Mouse (Mus musculus): Measurements from ENCODE around the gene Exoc6b. TPM values are rescaled to one million over a fixed set of nuclear protein-coding genes. Genes with fewer than 3 reads are reported as not detected.
A peak's percentile ranks its signal among the peaks of the same experiment; 100 is the strongest.

Gene Exoc6b
- polyA plus RNA-seq, 1 experiment from 2014 or later = 43.7 TPM

DNA sequence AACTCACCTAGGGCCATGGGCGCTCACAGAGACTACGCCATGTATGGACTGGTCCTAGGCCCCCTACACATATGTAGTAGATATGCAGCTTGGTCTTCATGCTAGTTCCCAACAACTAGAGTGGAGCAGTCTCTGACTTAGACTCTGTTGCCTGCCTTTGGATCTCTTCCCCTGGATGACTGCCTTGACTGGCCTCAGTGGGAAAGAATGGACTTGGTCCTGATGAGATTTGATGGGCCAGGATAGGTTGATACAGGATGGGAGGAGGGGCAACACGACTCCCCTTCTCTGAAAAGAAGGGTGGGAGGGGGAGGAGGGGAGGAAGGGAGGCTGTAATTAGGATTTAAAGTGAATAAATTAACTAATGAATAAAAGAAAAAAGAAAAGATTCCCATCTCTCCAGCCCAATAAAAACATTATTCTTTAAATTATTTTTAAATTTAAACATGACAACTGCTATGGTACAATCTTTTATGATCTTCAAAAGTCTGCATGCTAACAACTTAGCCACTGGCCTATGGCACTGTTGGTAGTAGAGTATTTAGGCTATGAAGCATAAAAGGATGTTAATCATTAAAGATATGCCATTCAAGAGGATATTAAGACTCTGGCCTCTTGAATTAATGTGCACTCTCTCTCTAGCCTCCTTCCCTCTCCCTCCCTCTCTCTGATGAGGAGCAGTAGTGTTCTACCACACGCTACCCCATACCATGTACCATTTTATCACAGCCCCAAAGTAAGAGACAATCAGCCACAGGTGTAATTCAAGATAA is 170.1 kb downstream of the Exoc6b start:
- Histone ChIP-seq H3K36me3 (replicated peaks) (no peaks in the 10 kb centered on the region), H3K4me1 (no peaks in the 10 kb centered on the region), H3K9ac (no peak overlapping the region), H3K4me3 (replicated peaks) (no peak overlapping the region), H3K27ac (no peak overlapping the region), H3K27me3 (no peaks in the 10 kb centered on the region), H3K9me3 (no peaks in the 10 kb centered on the region), H3K4me2 (no peak overlapping the region)
- no peak for ATAC-seq (ENCODE audit: low FRiP score)
- 80% methylated on average over 4 of the region's 4 CpGs for WGBS

DNA sequence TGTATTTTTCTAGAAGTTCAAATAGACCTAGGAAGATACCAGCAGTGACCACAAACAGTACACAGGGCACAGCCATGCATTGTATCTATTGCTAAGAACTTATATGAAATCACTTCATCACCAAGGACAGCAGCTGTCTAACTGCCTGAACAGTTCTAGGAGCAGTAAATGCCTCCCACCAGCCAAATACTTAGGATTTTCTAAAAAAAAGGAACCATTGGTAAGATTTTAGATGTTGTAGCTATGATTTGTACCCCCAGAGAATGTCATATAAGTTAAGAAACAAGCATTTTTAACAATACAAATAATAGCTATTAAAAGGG is 175.6 kb downstream of the Exoc6b start:
- no peak for ATAC-seq (ENCODE audit: low FRiP score)

DNA sequence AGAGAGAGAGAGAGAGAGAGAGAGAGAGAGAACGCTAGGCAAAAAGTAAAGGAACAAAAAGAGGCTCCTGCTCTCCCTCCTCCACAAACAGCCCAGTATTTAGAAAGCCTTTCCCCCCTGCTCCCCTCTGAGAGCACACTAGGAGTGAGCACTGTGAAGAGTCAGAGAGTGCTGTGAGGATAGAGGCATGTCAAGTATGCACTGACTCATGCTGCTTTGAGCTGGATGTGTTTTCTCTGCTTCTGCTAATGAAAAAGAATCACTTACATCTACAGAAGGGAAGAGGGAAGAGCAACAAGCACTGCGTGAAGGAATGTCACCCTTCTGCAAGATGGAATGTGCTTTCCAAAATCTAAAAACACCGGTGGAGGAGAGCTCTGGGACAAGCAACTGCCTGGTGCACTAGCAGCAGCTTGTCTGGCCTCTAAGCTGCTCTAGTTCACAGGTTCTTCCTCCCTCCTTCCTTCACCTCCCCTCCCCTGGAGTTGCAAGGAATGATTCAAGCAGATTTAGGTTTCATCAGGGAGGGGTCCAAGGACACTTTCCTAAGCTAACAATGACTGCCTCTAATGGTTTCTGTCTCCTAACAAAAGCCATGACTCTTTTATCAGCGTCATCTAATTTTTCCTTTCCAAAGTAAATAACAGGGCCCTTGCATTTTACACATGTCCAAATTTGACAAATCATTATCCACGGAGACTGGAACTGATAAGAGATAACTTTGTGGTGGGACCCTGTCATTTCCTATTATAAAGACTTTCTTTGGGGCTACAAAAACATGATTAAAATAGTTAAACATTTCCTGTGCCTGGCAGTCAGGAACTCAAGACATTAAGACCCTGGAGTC is 176.2 kb downstream of the Exoc6b start:
- peaks cover 3% of the 10 kb centered on the region; the same call in 1 of the 2 replicates for H3K4me1 ChIP-seq
- WGBS = 35% methylated on average over 5 of the region's 5 CpGs
- no peak overlapping the region for H3K27ac ChIP-seq
- H3K9ac ChIP-seq = no peak overlapping the region
- no peak overlapping the region for H3K4me2 ChIP-seq
- no peak for ATAC-seq (ENCODE audit: low FRiP score)
- H3K27me3 ChIP-seq = no peaks in the 10 kb centered on the region
- H3K4me3 ChIP-seq (replicated peaks) = no peak overlapping the region
- no peaks in the 10 kb centered on the region for H3K9me3 ChIP-seq
- H3K36me3 ChIP-seq (replicated peaks) = no peaks in the 10 kb centered on the region

More for the DNA sequence above, 175.6 kb downstream of the Exoc6b start:
- no peak overlapping the region for H3K4me2 ChIP-seq
- no peak overlapping the region for H3K9ac ChIP-seq
- H3K4me1 ChIP-seq = peaks cover 3% of the 10 kb centered on the region; the same call in 1 of the 2 replicates
- no peaks in the 10 kb centered on the region for H3K9me3 ChIP-seq
- no peak overlapping the region for H3K27ac ChIP-seq
- H3K4me3 ChIP-seq (replicated peaks) = no peak overlapping the region
- no peaks in the 10 kb centered on the region for H3K27me3 ChIP-seq
- H3K36me3 ChIP-seq (replicated peaks) = no peaks in the 10 kb centered on the region

DNA sequence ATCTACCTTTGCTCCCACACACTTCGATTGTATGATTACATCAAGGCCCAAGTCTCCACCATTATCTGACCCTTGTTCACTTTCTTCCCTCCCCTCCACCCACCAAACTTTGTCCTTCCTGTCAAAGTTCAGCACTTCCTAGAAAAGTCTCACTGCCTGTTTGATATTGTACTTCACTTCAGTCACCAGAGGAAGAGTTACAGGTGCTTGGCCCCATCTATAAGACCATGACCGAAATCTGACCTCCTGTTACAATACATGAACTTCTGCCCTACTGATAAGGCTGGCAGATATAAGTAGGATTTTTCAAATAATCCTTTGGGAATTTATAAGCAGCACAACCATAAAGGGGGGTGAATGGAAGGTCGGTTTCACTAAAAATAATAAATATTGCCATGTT is 182.8 kb downstream of the Exoc6b start:
- Histone ChIP-seq H3K27ac (no peak overlapping the region), H3K9ac (no peak overlapping the region), H3K9me3 (no peaks in the 10 kb centered on the region), H3K36me3 (replicated peaks) (no peaks in the 10 kb centered on the region), H3K27me3 (no peaks in the 10 kb centered on the region), H3K4me2 (no peak overlapping the region), H3K4me3 (replicated peaks) (no peak overlapping the region), H3K4me1 (no peaks in the 10 kb centered on the region; the same call in 1 of the 2 replicates)
- 91% methylated on average over 3 of the region's 3 CpGs for WGBS
- ATAC-seq (ENCODE audit: low FRiP score) = no peak

DNA sequence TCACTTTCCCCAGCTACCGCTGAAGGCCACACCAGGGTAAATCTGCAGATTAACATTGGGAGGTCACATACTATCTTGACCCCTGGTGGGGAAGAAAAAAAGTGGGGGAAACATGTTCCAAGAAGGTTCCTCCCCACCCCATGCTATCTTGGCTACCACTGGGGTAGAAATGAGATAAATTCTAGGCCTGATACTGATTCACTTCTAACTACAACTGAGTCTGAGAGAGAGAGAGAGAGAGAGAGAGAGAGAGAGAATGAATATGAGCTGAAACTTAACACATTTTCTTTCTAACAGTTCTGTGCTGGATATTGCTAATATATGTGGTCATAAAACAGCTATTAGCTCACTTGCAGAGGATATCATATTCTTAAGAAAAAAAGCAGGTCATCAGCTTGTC is 184.2 kb downstream of the Exoc6b start:
- no peak for ATAC-seq (ENCODE audit: low FRiP score)
- WGBS = 92% methylated on average over 1 of the region's 1 CpGs
- H3K36me3 ChIP-seq (replicated peaks) = no peaks in the 10 kb centered on the region
- H3K4me2 ChIP-seq = no peak overlapping the region
- H3K4me1 ChIP-seq = no peaks in the 10 kb centered on the region; the same call in 1 of the 2 replicates
- H3K9ac ChIP-seq = no peak overlapping the region
- no peak overlapping the region for H3K4me3 ChIP-seq (replicated peaks)
- H3K9me3 ChIP-seq = no peaks in the 10 kb centered on the region
- H3K27ac ChIP-seq = no peak overlapping the region
- no peaks in the 10 kb centered on the region for H3K27me3 ChIP-seq

DNA sequence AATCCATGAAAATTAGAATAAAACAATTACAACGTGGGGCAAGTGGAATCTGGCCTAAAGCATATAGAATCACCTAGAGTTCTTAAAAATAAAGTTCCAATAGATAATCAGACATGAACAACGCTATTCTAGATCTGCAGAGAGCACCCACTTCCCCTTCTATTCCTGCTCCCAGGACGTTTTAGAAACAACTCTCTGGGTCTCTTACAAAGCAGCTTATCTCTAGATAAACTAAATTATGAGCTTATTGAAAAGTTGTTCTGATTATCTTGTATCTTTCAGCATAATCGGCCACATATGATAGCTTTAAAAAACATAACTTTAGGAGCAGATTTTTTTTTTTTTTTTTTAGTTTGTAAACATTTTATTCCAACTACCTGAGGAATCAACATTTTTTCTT is 185.6 kb downstream of the Exoc6b start:
- Histone ChIP-seq H3K27me3 (no peaks in the 10 kb centered on the region), H3K36me3 (replicated peaks) (no peaks in the 10 kb centered on the region), H3K4me3 (replicated peaks) (no peak overlapping the region), H3K9ac (no peak overlapping the region), H3K9me3 (no peaks in the 10 kb centered on the region), H3K27ac (no peak overlapping the region), H3K4me1 (no peaks in the 10 kb centered on the region; the same call in 1 of the 2 replicates), H3K4me2 (no peak overlapping the region)
- 80% methylated on average over 4 of the region's 4 CpGs for WGBS
- no peak for ATAC-seq (ENCODE audit: low FRiP score)

DNA sequence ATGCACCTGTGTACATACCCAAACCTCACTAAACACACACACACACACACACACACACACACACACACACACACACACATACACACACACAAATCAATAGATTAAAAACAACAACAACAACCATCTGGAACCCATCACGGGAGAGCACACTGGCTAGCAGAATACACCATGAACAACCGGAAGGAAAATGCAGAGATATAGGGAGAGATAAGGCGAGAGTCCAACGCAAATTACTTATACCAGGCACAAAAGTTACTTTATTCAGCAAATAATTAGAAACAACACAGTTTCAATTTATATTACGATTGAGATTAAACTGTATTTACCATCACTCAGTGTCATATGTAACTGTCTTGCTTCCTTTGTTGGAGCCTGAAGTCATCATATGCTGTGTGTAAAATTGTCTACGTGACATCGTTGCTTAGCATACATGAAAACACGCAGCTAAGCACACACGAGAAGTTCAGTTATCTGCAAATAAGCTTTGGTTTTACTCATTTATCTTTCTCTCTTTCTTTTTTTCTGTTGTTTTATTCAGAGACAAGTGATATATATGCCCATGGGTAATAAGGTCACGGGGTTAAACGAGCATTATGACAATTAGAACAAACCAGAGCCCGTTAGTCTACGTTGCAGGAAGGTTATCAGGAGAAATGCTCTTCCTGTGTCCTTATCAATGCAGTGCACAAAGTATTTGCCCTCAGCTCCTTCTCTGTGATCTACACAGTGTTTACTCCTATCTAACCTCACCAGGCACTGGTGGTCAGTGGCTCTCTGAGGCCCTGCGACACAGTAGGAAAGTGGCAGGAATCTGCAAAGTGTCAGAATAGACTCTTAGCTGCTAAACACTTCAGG is 186.4 kb downstream of the Exoc6b start:
- Histone ChIP-seq H3K4me3 (replicated peaks) (no peak overlapping the region), H3K4me2 (no peak overlapping the region), H3K4me1 (no peaks in the 10 kb centered on the region; the same call in 1 of the 2 replicates), H3K27ac (no peak overlapping the region), H3K9ac (no peak overlapping the region), H3K36me3 (replicated peaks) (no peaks in the 10 kb centered on the region), H3K9me3 (no peaks in the 10 kb centered on the region), H3K27me3 (no peaks in the 10 kb centered on the region)
- WGBS = 81% methylated on average over 14 of the region's 14 CpGs
- ATAC-seq (ENCODE audit: low FRiP score) = 0 out of 2 replicates have a peak, but pooled peaks have one; percentile 27

DNA sequence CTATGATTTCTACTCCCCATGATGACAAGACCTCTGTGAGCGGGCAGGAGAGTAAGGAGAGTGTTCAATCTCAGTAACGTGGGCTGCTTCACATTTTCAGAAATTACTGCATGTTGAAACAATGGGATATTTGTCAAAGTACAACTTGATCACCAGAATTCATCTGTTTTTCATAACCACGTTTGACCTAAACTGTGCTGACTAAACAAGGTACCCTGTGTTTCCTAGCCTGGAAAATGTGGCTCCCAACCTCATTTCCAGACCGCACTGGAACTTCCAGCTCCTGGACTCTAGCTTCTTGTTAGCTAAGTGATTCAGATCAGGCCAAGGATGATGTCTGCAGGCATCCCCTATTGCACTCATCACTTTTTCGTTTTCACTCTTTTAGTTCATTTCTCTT is 193.4 kb downstream of the Exoc6b start:
- H3K4me1 ChIP-seq = no peaks in the 10 kb centered on the region
- no peak for ATAC-seq (ENCODE audit: low FRiP score)
- WGBS = 79% methylated on average over 5 of the region's 5 CpGs
- no peak overlapping the region for H3K9ac ChIP-seq
- H3K27ac ChIP-seq = no peak overlapping the region
- no peaks in the 10 kb centered on the region for H3K9me3 ChIP-seq
- no peak overlapping the region for H3K4me2 ChIP-seq
- H3K36me3 ChIP-seq (replicated peaks) = no peaks in the 10 kb centered on the region
- H3K27me3 ChIP-seq = no peaks in the 10 kb centered on the region
- no peak overlapping the region for H3K4me3 ChIP-seq (replicated peaks)

DNA sequence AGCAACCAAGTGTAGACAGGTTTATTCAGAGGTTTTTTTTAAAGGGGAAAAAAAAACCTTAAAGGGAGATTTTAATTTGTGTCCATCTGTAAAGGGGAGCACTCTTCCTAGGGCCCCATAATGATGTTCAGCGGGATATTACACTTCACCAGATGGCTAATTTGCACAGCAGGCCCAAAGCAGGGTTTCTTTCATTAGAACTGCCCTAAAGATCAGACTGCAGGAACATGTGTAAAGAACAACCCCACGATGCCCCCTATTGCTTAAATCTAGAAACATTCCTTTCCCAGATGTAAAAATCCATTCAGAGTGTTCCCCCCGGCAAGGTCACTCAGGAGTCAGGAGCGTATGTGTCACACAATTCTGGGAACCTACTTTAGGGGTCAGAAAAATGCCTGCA is 202.2 kb downstream of the Exoc6b start:
- H3K36me3 ChIP-seq (replicated peaks) = no peaks in the 10 kb centered on the region
- H3K9ac ChIP-seq = no peak overlapping the region
- no peak overlapping the region for H3K4me3 ChIP-seq (replicated peaks)
- no peak overlapping the region for H3K4me2 ChIP-seq
- ATAC-seq (ENCODE audit: low FRiP score) = peak; percentile 86
- H3K27ac ChIP-seq = peak overlapping the region; percentile 44; the same call in 1 of the 2 replicates
- H3K9me3 ChIP-seq = no peaks in the 10 kb centered on the region
- peaks cover 16% of the 10 kb centered on the region for H3K4me1 ChIP-seq
- 7% methylated on average over 4 of the region's 4 CpGs for WGBS
- H3K27me3 ChIP-seq = no peaks in the 10 kb centered on the region

DNA sequence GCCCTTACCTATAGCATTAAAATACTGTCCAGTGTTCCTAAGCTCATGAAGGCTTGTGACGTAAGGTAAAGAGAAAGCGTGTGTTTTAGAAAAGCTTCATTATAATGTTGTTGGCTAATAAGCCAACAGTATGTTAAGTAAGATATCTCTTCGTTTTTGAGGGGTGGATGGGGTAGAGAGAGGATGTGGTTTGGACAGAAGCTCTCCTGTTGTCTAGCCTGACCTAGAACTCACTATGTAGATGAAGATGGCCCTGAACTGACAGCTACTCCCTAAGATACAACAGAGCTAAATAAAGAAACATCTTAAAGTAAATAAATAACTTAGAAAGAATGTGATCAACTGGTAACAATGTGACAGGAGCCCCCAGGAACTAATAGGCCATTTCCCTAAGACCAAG is 204.7 kb downstream of the Exoc6b start:
- H3K4me1 ChIP-seq = peaks cover 16% of the 10 kb centered on the region
- no peaks in the 10 kb centered on the region for H3K36me3 ChIP-seq (replicated peaks)
- H3K9me3 ChIP-seq = no peaks in the 10 kb centered on the region
- H3K9ac ChIP-seq = no peak overlapping the region
- no peak overlapping the region for H3K4me3 ChIP-seq (replicated peaks)
- WGBS = 80% methylated on average over 3 of the region's 3 CpGs
- no peaks in the 10 kb centered on the region for H3K27me3 ChIP-seq
- H3K27ac ChIP-seq = no peak overlapping the region
- H3K4me2 ChIP-seq = no peak overlapping the region
- no peak for ATAC-seq (ENCODE audit: low FRiP score)

DNA sequence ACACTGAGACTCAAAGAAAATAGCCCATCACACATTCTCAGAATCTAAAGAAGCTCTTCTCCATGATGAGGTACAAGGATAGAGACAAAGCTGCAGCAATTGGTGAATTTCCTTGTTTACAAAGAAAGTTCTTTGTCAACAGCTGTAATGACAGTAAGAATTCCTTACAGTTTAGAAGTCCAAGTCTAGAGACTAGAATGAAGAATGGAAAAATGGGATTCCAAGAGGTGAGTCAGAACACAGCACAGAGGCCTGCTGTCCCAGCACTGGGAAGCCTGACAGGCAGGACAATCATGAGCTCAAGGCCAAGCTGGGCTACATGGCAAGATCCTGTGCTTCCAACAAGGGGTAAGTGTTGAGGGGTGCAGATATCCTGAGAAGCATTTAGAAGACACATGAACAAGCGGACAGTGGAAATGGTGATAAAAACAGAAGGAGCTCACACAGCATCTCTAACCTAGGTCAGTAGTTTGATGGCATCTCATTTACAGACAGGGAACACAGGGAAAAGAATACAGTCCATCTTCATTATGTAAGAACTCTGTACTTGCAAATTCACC is 205.4 kb downstream of the Exoc6b start:
- Histone ChIP-seq H3K4me1 (peaks cover 16% of the 10 kb centered on the region), H3K27me3 (no peaks in the 10 kb centered on the region), H3K4me2 (no peak overlapping the region), H3K27ac (no peak overlapping the region), H3K9me3 (no peaks in the 10 kb centered on the region), H3K36me3 (replicated peaks) (no peaks in the 10 kb centered on the region), H3K9ac (no peak overlapping the region), H3K4me3 (replicated peaks) (no peak overlapping the region)
- WGBS = 96% methylated on average over 1 of the region's 1 CpGs
- ATAC-seq (ENCODE audit: low FRiP score) = no peak

DNA sequence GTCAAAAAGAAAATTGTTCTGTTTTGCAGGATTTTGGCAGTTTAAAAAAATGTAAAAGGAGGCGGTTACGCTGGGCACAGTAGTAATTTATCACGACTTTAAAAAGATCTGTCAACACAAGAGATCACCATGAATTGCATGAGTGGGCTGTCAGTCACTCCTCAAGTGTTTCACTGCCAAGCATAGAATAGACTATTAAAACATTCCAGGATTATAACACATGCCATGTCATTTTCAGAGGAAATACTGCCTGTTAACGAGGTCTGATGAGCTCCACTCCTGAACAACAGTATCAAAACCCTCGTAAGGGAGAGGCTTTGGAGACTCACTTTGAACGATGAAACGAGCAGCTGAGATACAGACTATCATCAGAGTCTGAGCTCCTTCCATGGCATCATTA is 223.6 kb downstream of the Exoc6b start:
- H3K9me3 ChIP-seq = no peaks in the 10 kb centered on the region
- H3K9ac ChIP-seq = no peak overlapping the region
- no peak overlapping the region for H3K4me3 ChIP-seq (replicated peaks)
- peaks cover 4% of the 10 kb centered on the region; the same call in 1 of the 2 replicates for H3K36me3 ChIP-seq (replicated peaks)
- no peak overlapping the region for H3K4me2 ChIP-seq
- H3K4me1 ChIP-seq = peaks cover 3% of the 10 kb centered on the region; the same call in 1 of the 2 replicates
- no peak for ATAC-seq (ENCODE audit: low FRiP score)
- no peaks in the 10 kb centered on the region for H3K27me3 ChIP-seq
- WGBS = 43% methylated on average over 7 of the region's 7 CpGs
- no peak overlapping the region for H3K27ac ChIP-seq
